Mouse (Mus musculus) brain, adult 2 months (tissue): ENCODE data around the gene Slc38a2.
A peak's percentile ranks its signal among the peaks of the same experiment; 100 is the strongest.

Experiments
- DNase-seq: peaks from one replicate; pipeline ENCODE4 v3.0.0; 2011; ENCODE audit warnings: low read depth, low spot score

Gene Slc38a2

DNA sequence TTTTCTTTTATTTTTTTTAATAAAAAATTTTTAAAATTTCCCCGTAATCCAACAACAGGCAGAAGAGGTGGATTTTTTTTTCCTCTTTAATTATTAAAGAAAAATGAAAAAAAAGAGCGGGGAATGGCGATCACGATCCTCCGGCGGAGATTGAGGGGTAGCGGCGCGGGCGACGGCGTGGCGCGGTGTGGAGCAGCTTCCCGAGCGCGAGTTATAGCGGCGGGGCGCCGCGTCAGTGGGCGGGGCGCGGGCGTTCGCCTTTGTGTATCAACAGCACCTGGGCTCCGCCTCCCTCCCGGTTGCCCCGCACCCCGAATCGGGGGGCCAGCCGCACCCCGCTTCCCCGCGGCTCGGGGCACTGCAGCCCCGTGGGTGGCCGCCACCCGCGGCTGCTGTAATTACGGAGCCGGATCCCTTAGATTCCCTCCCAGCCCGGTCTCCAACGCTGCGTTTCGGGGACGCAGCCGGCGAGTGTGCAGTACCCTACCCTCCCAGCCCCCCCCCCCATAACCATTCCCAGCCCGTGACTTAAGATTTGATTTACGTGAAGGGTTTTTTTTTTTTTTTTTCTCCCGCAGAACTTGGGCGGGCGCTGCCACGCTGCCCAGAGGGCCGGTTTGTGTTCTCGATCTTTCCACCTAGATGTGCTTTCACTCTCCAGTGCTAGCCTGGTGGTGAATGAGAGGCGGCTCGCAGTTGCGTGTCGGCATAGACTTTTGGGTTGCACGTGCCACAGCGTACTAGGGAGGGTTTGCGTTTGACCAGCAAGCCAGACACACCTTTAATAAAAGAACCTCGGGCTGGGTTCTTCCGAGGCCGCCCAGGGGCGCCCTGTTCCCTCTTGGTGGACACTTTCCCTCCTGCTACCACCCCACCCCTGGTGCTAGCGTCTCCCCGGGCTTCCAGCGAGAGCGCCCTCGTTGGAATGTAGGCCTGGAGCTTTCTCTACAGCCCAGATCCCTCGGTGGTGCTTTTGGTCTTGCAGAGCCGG, at the start of gene Slc38a2:
TSS of gene Slc38a2 (minus strand) at position 210 of the 991 bp plus-strand sequence.
- DNase-seq: peak; percentile 93

DNA sequence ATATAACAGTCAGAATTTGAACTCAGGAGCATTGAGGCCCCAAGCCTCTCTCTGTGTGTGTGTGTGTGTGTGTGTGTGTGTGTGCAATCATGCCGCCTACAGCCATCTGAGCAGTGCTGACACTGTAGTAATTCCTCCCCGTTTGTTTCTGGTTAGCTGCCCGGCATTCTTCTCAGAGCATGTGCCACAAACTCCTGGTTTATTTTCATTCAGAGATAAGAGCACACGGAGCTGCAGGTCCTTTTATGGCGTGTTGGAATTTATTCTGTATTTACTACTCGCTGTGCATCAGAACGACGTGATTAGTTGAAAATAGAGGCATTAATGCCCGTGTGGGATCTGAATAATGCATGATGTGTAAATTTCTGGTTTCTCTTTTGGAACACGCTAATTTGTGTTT, 49.6 kb upstream of the Slc38a2 start:
- DNase-seq: peak; percentile 45

DNA sequence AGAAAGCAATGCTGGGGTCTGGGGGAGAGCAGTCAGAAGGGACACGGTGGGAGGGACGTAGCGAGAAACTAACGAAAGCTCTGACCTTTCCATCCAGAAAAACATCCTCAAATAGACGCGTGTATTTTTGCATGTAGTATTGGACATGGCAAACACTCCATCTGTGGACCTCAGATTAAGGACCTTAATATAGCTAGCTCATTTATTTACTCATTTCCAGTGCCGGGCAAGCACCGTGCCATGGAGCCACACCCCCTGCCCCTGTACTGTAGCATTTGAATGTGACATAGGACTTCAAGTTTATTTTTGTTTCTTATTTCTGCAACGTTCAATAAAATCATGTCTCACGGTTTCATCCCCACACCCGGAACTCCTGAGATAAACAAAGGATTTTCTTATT, 48.0 kb upstream of the Slc38a2 start:
- no peak for DNase-seq

DNA sequence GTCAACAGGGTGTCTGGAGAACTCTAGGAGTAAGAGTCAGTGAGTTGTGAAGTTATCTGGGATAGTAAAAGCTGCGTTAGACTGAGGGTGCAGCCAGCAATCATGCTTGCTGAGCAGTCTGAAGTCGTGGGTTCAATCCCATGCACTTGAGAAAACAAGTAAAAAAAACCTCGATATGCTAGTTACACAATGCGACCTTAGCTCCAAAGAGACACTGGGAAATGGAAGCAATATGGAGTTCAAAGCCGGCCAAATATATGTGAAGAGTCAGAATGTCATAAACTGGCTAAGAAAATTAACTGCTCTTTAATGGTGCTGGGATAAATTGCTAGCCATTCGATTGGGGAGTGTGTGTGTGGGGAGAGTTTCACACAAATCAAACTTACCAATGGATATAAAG, 47.5 kb upstream of the Slc38a2 start:
- no peak for DNase-seq

DNA sequence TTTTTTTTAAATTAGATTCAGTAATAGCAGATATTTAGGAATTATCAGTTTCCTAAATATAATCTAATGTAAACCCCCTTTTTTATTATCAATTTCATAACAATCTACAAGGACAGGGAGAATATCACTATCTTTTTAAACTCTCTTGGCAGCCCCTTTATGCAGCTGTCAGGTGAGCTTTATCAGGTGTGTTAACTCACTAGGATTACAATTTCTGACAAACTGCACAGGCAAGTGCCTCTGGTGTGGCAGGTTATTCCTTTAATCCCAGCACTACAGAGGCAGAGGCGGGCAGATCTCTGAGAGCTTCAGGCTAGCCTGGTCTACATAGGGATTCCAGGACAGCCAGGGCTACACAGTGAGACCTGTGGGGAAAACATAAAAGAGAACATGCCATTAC, 45.8 kb upstream of the Slc38a2 start:
- no peak for DNase-seq

DNA sequence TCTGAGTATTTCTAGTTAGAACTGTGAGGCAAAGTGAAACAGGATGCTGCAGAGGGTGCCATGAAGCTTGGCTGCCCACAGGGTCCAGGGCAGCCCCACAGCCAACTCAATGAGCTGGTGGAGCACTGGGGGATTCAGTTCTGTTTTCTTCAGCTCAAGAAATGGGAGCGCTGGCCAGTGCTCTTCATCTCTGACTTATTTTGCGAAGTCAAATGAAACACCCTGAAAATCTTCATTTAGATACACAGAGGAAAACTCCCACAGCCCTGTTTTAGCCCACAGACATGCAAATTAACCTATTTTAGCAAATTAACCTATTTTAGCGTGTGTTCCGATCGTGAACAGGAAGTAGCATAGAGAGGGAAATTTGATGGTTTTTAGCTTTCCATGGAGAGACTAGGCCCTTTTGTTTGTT, 45.4 kb upstream of the Slc38a2 start:
- DNase-seq: peak; percentile 12

DNA sequence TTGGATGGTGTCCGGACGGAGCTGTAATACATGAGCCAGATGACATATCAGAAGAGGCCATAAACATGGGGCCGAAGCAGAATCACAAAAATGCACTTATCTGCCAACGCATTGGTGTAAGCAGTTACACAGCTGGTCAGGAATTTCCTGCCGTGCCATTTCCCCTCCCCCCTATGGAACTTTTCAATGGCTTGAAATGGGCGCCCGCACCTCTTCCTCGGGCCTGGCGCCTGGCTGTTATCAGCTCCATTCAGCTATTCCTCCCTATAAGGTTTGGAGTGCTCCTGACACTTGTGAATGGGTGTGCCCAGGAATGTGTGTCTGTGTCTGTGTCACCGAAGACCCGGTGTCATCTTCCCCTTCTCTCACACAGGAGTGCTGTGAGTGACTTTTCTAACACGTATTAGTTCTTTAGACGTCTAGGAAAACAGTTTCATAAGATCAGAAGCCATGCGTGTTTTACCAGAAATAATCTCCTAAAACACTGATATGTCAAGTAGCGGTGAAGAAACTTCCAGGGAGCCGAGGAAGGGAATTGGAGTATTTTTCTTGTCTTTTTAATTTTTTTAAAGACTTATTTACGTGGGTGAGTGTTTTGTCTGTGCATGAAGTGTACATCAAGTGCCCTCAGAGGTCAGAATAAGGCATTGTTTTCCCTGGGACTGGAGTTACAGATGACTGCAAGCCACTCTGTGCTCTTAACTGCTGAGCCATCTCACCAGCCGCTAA, 44.8 kb upstream of the Slc38a2 start:
- DNase-seq: no peak

DNA sequence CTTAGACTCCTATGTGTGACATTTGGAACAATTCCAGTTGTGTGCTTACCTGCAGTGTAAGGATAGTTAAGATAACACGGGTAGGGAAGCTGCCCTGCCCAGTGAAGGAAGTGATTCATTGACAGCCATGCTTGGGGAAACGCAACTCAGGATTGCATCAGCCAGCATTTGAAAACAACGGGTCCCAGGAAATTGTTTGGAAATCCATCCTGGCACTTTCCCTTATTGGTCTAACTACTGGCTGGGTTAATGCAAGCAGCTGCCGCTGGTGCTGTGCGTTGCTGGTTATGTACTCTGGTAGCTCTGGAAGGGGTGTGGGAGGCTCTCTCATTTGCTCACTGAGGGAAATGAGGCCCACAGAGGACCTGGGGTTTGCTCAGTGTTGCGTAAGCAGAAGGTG, 43.7 kb upstream of the Slc38a2 start:
- no peak for DNase-seq

DNA sequence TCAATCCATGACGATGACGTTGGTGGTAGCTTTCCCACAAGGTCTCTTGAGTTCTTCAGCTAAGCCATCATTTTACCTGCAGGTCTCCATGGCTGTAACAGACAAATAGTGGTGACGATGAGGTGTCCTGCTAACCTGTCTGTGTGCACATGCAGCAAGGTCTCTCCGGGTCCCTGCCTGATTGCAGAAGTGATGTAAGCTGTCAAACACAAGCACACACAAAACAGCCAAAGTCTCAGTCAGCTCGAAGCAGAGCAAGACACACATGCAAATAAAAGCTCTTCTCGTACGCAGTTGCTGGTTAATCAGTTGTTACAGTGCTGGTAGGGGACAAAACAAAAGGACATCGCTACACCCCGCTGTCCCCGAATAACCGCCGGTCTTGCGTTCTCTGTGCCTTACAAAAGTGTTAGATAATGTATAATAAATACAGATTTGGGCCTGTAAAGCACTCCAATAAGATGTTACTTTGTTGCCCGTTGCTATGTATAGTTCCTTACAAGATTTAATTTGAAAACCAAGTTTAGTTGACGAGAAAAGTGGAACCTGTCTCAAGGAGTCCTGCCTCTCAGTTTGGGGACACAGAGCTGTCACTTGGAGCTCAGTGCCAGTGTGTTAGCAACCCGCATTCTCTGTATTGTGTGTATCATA, 43.2 kb upstream of the Slc38a2 start:
- DNase-seq: no peak

DNA sequence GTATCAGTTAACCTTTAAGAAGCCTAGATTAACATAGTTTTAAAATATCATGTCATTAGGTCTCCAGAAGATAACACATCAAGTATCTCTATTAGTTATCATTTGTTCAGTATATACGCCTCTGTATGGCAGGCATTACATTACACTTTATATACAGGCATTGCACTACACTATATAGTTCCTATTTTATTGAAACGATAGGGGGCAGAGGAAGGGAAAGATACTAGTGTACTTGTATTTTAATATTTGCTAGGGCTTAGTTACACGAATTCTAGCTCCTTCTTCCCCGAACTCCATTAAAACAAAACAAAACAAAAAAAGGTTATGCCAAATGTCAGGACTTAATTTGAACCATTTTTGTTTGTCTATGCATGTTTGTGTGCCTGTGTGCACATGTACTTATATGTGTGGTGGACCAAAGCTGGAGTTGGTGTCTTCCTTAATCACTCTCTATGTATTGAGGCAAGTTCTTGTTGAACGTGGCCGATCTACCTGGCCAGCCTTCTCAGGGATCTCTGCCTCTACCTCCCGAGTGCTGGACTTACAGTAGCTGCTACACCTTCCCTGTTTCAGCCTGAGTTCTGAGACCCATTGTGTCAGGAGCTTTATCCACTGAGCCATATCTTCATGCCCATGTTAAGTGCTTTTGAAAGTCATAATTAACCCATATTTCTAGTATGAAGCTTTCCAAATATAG, 41.5 kb upstream of the Slc38a2 start:
- no peak for DNase-seq

DNA sequence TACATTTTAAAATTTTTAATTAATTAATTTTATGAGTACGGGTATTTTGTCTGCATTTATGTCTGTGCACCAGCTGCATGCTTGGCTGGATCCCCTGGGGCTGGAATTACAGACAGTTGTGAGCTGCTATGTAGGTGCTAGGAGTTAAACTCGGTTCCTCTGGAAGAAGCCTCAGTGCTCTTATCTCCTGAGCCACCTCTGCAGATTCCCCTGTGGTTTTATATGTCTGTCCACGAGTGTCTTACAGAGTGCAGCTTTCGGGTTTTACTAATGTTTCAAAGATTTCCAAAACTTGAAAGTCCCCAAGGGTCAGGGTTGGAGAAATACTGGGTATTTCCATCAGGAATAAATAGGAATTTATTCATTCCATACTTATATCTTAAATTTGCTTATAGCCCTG, 40.6 kb upstream of the Slc38a2 start:
- DNase-seq: no peak

DNA sequence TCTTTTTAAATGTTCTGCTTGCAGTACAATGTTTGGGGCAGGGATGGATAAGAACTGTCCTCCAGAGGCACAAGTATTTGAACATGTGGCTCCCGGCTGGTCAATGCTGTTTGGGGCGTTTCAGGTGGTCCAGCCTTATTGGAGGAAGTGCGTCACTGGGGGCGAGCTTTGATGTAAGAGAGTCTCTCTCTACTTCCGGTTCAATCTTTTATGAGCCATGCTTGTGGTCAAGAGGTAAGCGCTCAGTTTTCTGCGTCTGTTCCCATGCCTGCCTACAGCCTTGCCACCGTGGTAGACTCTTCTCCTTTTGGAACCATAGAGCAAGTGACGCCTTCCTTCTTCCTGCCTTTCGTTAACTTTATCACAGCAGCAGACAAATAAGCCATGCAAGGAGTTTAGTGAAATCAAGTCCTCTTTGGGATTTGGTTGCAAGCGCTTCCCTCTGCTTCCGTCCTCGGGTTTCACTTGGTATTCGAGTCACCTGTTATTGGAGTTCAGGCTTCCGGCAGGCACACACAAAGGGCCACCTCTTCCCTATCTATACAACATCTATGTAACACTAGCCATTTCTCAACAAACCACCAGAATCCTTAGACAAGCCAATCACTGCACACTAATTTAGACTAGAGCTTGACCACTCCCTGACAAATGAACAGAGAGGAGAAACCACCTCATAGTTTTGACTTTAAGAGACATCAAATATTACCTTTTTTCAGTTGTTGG, 37.3 kb upstream of the Slc38a2 start:
- DNase-seq: no peak

DNA sequence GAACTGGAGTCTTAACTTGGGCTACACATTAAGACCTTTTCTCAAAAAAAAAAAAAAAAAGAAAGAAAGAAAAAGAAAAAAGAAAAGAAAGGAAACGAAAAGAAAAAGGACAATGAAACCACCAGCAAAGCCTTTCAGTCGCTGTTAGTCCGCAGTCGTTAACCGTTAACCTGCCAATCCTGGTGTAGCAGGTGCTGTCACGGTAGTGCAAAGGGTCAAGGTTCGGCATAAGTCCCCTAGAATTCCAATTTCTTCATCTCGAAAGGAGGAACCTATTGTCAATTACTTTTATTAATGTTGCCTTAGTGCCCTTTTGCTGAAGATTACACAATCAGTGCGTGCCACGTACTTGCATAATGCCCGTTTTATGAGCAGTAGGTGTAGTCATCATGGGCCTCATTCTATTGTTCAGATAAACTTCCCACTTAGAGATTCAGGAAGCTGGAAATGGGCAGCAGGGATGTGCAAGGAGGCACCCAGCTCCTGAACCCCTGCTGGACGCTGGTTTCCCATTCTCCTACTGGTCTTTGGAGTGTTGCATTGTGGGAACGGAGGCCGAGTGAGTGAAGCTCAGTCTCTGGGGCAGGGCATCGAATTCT, 36.1 kb upstream of the Slc38a2 start:
- no peak for DNase-seq

DNA sequence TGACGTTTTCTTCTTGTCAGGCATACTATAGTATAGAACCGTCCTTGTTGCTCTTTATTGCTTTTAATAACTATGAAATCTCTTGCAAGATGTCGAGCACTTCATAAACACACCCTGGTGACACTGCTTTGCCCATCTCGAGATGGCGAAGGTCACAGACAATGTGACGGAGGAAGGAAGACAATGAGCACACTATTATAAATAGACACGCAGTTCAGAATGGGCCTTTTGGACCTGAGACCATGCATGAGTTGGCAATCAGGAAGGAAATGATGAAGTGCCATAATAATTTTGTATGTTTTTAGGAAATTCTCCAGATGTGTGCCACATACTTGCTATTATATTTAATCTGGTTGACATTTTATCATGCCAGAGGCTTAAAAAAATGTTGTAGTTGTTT, 34.9 kb upstream of the Slc38a2 start:
- no peak for DNase-seq

DNA sequence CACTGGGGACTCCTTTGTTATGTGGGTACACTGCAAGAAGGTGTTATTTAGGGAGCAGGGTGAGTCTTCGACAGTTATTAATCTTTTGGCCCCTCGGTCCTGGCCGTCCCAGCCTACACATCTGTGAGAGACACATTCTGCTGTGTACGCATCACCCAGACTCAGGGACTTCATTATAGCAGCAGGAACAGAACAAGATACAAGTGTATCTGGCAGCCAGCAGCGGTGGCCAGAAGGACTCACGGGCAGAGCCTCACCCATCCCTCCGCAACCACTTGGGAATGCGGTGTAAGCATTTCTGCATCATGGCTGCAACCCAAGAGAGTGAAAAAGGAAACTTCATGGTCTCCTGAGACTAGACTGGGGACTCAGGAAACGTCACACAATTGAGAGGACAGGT, 30.9 kb upstream of the Slc38a2 start:
- no peak for DNase-seq

DNA sequence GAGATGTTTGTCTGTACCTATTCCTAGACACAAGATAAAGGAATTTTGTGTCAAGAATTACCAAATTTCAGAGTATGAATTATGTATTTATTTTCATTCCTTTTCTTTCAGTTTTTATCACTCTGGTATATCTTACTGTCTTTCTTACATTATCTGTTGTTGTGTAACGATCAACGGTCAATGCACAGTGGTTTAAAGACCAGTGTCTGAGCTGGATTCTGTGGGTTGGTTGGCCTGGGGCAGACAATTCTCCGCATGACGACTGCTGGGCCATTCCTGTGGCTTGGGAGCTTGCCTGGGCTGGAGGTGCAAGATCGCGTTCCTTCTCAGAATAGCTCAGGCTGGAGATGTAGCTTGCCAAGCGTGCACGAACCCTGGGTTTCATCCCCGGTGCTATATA, 30.3 kb upstream of the Slc38a2 start:
- DNase-seq: peak; percentile 16

DNA sequence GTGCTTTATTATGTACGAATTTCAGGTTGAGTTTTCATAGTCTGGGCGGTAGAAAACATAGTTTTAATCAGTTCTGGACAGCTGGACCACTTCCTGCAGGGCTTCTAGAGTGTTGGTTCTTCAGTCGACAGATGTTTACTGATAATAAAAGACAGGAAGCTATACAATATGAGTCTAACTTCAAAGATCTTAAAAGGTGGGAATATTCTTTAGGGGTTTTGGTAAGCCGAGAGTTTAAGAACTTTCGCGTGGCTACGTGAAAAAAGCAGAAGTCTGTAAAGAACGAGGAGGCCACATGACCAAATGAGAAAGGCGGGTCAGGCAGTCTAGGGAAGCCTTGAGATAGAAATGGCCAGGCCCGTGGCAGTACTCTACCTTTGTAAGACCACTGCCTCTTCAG, 29.5 kb upstream of the Slc38a2 start:
- DNase-seq: no peak

DNA sequence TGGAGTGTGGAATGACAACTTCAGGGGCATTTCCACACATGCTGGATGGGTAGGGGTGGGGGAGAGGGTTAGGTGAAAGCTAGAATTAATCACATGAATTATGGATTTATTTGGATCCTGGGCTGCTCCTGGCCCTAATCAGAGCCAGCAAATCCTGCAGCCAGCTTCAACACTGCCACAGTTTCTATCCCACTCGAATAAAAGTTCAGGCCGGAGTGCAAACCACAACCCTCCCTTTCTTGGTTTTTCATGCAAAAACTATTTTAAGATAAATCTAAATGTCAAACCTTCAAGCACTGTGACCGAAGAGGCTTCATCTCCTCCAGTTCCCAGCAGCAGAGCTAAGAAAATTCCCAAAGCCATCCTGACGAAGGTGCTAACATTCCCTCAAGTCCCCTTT, 28.8 kb upstream of the Slc38a2 start:
- no peak for DNase-seq

DNA sequence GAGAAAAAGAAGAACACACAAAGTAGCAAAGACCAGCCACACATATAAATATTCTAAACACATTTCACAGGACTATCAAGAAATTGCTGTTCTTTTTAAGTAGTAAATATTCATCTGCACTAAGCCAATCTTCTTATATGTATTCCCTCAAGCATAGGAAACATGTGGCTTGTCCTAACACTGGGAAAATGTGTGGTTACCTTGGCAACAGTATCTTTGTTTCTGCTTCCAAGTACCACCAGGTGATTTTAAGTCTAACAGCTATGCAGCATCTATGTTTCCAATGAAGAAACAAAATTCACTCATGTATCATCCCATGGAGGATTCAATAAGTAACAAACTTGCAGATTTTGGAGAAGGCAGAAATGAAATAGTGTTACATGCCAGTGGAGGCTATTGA, 25.0 kb upstream of the Slc38a2 start:
- no peak for DNase-seq

DNA sequence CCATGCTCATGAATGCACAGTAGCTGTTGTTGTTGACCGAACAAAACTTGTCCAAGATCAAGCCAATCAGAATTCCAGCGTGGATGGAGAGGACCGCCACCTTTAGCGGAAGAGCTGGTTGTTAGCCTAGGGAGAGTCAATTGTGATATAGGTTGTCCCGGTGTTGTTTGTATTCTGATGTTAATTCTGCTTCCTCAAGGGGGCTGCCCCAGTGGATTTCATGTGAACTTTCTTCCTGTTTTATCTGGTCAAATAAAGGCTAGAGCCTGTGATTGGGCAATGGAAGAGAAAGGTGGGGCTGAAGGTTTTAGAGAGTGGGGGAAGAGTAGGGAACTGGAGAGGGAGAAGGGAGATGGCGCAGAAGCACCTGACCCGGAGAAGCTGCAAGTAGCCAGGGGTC, 22.7 kb upstream of the Slc38a2 start:
- DNase-seq: no peak

DNA sequence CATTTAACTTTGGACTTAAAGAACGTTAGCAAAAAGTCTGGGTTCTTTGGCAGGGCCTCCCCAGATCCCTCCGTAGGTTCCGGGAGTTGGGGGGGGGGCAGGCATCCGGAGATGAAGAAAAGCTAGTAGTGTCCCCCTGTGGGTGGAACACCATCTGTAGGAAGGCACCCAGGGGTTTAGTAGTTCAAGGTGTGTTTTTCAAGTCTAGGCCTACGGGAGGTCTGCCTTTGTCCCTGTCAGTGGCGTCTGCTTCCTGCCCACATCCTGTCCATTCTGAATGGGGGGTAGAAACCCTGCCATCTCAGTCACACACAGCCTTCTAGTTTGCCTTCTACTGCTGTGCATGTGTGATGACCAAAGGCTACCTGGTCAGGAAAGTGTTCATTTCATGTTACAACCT, 20.6 kb upstream of the Slc38a2 start:
- DNase-seq: no peak
